7 mouse cellular contexts compared by ENCODE assay signal in genomic region chr10:121585056-121585790, GRCm38 (mm10). TPM values are rescaled to one million over a fixed set of nuclear protein-coding genes. Genes with fewer than 3 reads are reported as not detected.
DNase-seq lines count a peak whose midpoint lies in the region; ATAC-seq and TF ChIP-seq lines count a peak whose summit lies in the region.

No protein-coding gene starts in this region.

- dilution Hi-C loops in CH12.LX (cut with MboI; ENCODE audit: extremely low pct_ligation_motif_present, extremely low pct_unique_long_range_greater_than_20kb, low sequenced_read_pairs), result no loop called here

- peaks cover 6 to 34% of the 10 kb centered on the region in 2 experiments for H3K4me1 ChIP-seq in CH12.LX (ENCODE audit: control insufficient read depth in 1 of 2, insufficient read depth in 2 of 2)
- 0 out of 2 replicates have a peak, but pooled peaks cover 2% of the 10 kb centered on the region for H3K4me1 ChIP-seq in forebrain, postnatal 0 days (ENCODE audit: insufficient read depth)
- H3K4me1 ChIP-seq in liver, postnatal 0 days (ENCODE audit: insufficient read depth), result peaks cover 24% of the 10 kb centered on the region

- no peak for TF ChIP-seq RAD21 in CH12.LX (IDR thresholded peaks at IDR 0.05; ENCODE audit: low read depth, low read length)

- H3K27me3 ChIP-seq in CH12.LX (replicated peaks), result no peaks in the 10 kb centered on the region
- no peaks in the 10 kb centered on the region for H3K27me3 ChIP-seq in forebrain, postnatal 0 days (ENCODE audit: insufficient read depth, low read length)
- H3K27me3 ChIP-seq in liver, postnatal 0 days (ENCODE audit: insufficient read depth, low read length), result no peaks in the 10 kb centered on the region

- peaks cover 48% of the 10 kb centered on the region in 2 experiments for H3K36me3 ChIP-seq in CH12.LX (replicated peaks in 1 of 2; ENCODE audit: control insufficient read depth in 1 of 2, insufficient read depth in 1 of 2, low read length in 1 of 2)
- H3K36me3 ChIP-seq in forebrain, postnatal 0 days (ENCODE audit: insufficient read depth), result peaks cover 25% of the 10 kb centered on the region
- peaks cover 42% of the 10 kb centered on the region for H3K36me3 ChIP-seq in liver, postnatal 0 days (replicated peaks; ENCODE audit: insufficient read depth, low read length)

- H3K9me3 ChIP-seq in CH12.LX (replicated peaks; ENCODE audit: low read length), result no peaks in the 10 kb centered on the region
- H3K9me3 ChIP-seq in forebrain, postnatal 0 days (ENCODE audit: low read length), result no peaks in the 10 kb centered on the region
- H3K9me3 ChIP-seq in liver, postnatal 0 days (ENCODE audit: low read length), result no peaks in the 10 kb centered on the region

- peak overlapping the region; percentile 98 for H3K4me2 ChIP-seq in CH12.LX (ENCODE audit: insufficient read depth, low read depth, poor library complexity, severe bottlenecking)
- H3K4me2 ChIP-seq in forebrain, postnatal 0 days (ENCODE audit: low read depth), result peak overlapping the region; percentile 63
- peak overlapping the region; percentile 70 for H3K4me2 ChIP-seq in liver, postnatal 0 days (ENCODE audit: low read depth, low read length)

- H3K4me3 ChIP-seq in CH12.LX (replicated peaks in 1 of 3; ENCODE audit: low read depth in 2 of 3, low read length in 2 of 3, poor library complexity in 1 of 3), result peak overlapping the region; percentile 81 to 86 (median 84)
- peak overlapping the region; percentile 91; the same call in 1 of the 2 replicates for H3K4me3 ChIP-seq in forebrain, postnatal 0 days (ENCODE audit: low read depth, low read length)
- H3K4me3 ChIP-seq in liver, postnatal 0 days (ENCODE audit: low read depth, low read length), result peak overlapping the region; percentile 86

- ATAC-seq in forebrain, postnatal 0 days, result no peak
- no peak for ATAC-seq in liver, postnatal 0 days

- H3K9ac ChIP-seq in CH12.LX (ENCODE audit: insufficient read depth, low read depth), result peak overlapping the region; percentile 98
- no peak overlapping the region for H3K9ac ChIP-seq in forebrain, postnatal 0 days
- H3K9ac ChIP-seq in liver, postnatal 0 days (replicated peaks), result peak overlapping the region; percentile 95

- H3K27ac ChIP-seq in CH12.LX (ENCODE audit: insufficient read depth, low read depth), result 0 out of 2 replicates have a peak overlapping the region, but pooled peaks have one; percentile 15
- no peak overlapping the region for H3K27ac ChIP-seq in forebrain, postnatal 0 days (ENCODE audit: low read depth, low read length)
- peak overlapping the region; percentile 93 for H3K27ac ChIP-seq in liver, postnatal 0 days (ENCODE audit: low read depth)

- DNase-seq in 3T3-L1 (ENCODE audit: low read depth, low spot score) (peak; percentile 7), CH12.LX (ENCODE audit: extremely low read depth) (peak; percentile 11)
- no peak for DNase-seq in forebrain, postnatal 0 days
- DNase-seq in liver, postnatal 0 days, result peak; percentile 40
- DNase-seq in T-cell, adult 2 months (ENCODE audit: low spot score), result no peak
- DNase-seq in ovary, postnatal 14 days (ENCODE audit: low spot score), result no peak
- DNase-seq in kidney, postnatal 14 days, result no peak

- TF ChIP-seq EP300 in CH12.LX (IDR thresholded peaks at IDR 0.05; ENCODE audit: low read length), result no peak
- TF ChIP-seq EP300 in liver, postnatal 0 days (IDR thresholded peaks at IDR 0.05; ENCODE audit: low read depth), result no peak

- H3K79me2 ChIP-seq in CH12.LX (replicated peaks; ENCODE audit: control insufficient read depth, extremely low read depth, insufficient read depth, poor library complexity, severe bottlenecking), result peaks cover 55% of the 10 kb centered on the region

- TF ChIP-seq POLR2A in CH12.LX (IDR thresholded peaks at IDR 0.05; ENCODE audit: low read depth, low read length), result no peak

- in situ Hi-C loops in CH12.LX (cut with MboI; ENCODE audit: low pct_ligation_motif_present, low pct_unique_long_range_greater_than_20kb, low sequenced_read_pairs), result no loop called here

- TF ChIP-seq CTCF in CH12.LX (conservative IDR thresholded peaks at IDR 0.05 in 1 of 2, IDR thresholded peaks at IDR 0.05 in 1 of 2; ENCODE audit: low read depth in 2 of 2, low read length in 2 of 2), result no peak
- no peak for TF ChIP-seq CTCF in forebrain, postnatal 0 days (IDR thresholded peaks at IDR 0.05; ENCODE audit: low read depth)
- no peak for TF ChIP-seq CTCF in liver, postnatal 0 days (IDR thresholded peaks at IDR 0.05; ENCODE audit: low read depth)

- WGBS in forebrain, postnatal 0 days, result 87% methylated on average over 20 of the region's 20 CpGs
- 54% methylated on average over 20 of the region's 20 CpGs for WGBS in liver, postnatal 0 days (ENCODE audit: insufficient replicate concordance)

TF ChIP-seq in CH12.LX, 34 proteins besides CTCF, POLR2A, EP300 and RAD21:
- TF ChIP-seq TCF12 (IDR thresholded peaks at IDR 0.05; ENCODE audit: low read depth, low read length) (no peak), MAX (IDR thresholded peaks at IDR 0.05; ENCODE audit: low read length) (no peak), IRF4 (IDR thresholded peaks at IDR 0.05; ENCODE audit: low read depth, low read length) (no peak), RCOR1 (conservative IDR thresholded peaks at IDR 0.05; ENCODE audit: low read depth, low read length) (no peak), ZMIZ1 (IDR thresholded peaks at IDR 0.05; ENCODE audit: low read depth, low read length) (no peak), SIN3A (IDR thresholded peaks at IDR 0.05; ENCODE audit: low read length) (no peak), CHD1 (IDR thresholded peaks at IDR 0.05; ENCODE audit: low read depth, low read length) (peak; percentile 3; the same call in 1 of the 2 replicates), MAFK (IDR thresholded peaks at IDR 0.05; ENCODE audit: insufficient replicate concordance, low read length) (no peak), ETS1 (conservative IDR thresholded peaks at IDR 0.05; ENCODE audit: low read depth, low read length) (no peak), KAT2A (IDR thresholded peaks at IDR 0.05; ENCODE audit: insufficient replicate concordance, low read length) (no peak), JUN (IDR thresholded peaks at IDR 0.05; ENCODE audit: insufficient read depth, low read depth, low read length) (no peak), E2F4 (IDR thresholded peaks at IDR 0.05; ENCODE audit: insufficient replicate concordance, low read depth, low read length) (no peak), ZNF384 (IDR thresholded peaks at IDR 0.05; ENCODE audit: low read depth, low read length) (no peak), NRF1 (IDR thresholded peaks at IDR 0.05; ENCODE audit: low read depth, low read length) (peak; percentile 57; the same call in 1 of the 2 replicates), GABPA (IDR thresholded peaks at IDR 0.05; ENCODE audit: insufficient replicate concordance, low read depth, low read length) (no peak), JUND (conservative IDR thresholded peaks at IDR 0.05; ENCODE audit: low read depth, low read length) (no peak), NELFE (IDR thresholded peaks at IDR 0.05; ENCODE audit: low read depth, low read length) (no peak), MXI1 (IDR thresholded peaks at IDR 0.05; ENCODE audit: low read depth, low read length) (peak; percentile 41), MYC (IDR thresholded peaks at IDR 0.05; ENCODE audit: low read depth, low read length) (0 out of 2 replicates have a peak, but pooled peaks have one; percentile 18), ZC3H11A (IDR thresholded peaks at IDR 0.05; ENCODE audit: low read depth, low read length) (no peak), ZKSCAN1 (IDR thresholded peaks at IDR 0.05; ENCODE audit: borderline replicate concordance, low read depth, low read length) (no peak), UBTF (IDR thresholded peaks at IDR 0.05; ENCODE audit: low read depth, low read length) (no peak), TBP (conservative IDR thresholded peaks at IDR 0.05; ENCODE audit: low read depth, low read length) (no peak), MEF2A (IDR thresholded peaks at IDR 0.05; ENCODE audit: borderline replicate concordance, low read depth, low read length) (no peak), ELF1 (IDR thresholded peaks at IDR 0.05; ENCODE audit: low read depth, low read length) (no peak), BHLHE40 (IDR thresholded peaks at IDR 0.05; ENCODE audit: low read depth, low read length) (no peak), CHD2 (IDR thresholded peaks at IDR 0.05; ENCODE audit: low read length) (no peak)

RNA-seq across cellular contexts. Expression of gene Tbk1, which starts 1.4 kb away (rescaled TPM):
- total RNA-seq in CH12.LX (2012; rRNA removed) (29.5 and 32.4 TPM in 2 replicates), CH12.LX (2014; rRNA removed) (46.0 and 49.5 TPM in 2 replicates)
- polyA plus RNA-seq in CH12.LX (2012; ENCODE audit: insufficient read length, low read depth), result 44.0 and 45.6 TPM in 2 replicates
- total RNA-seq in forebrain, postnatal 0 days (2014; rRNA removed), result 30.9 and 34.2 TPM in 2 replicates
- 17.5 and 23.7 TPM in 2 replicates for polyA plus RNA-seq in forebrain, postnatal 0 days (2015; fragmentation: Nextera tagmentation; extraction: Ambion mirVana)
- 11.4 and 14.4 TPM in 2 replicates for polyA plus RNA-seq in liver, postnatal 0 days (2015; fragmentation: Nextera tagmentation; extraction: Ambion mirVana)

RNA-seq across cellular contexts. Expression of gene Xpot, which starts 40.9 kb away (rescaled TPM):
- total RNA-seq in CH12.LX (2012; rRNA removed), result 117 and 151 TPM in 2 replicates
- total RNA-seq in CH12.LX (2014; rRNA removed), result 140 and 144 TPM in 2 replicates
- polyA plus RNA-seq in CH12.LX (2012; ENCODE audit: insufficient read length, low read depth), result 101 and 132 TPM in 2 replicates
- 75.1 and 92.7 TPM in 2 replicates for total RNA-seq in forebrain, postnatal 0 days (2014; rRNA removed)
- polyA plus RNA-seq in forebrain, postnatal 0 days (2015; fragmentation: Nextera tagmentation; extraction: Ambion mirVana), result 23.5 and 28.1 TPM in 2 replicates
- 17.5 and 19.4 TPM in 2 replicates for polyA plus RNA-seq in liver, postnatal 0 days (2015; fragmentation: Nextera tagmentation; extraction: Ambion mirVana)

RNA-seq across cellular contexts. Expression of gene D930020B18Rik, which starts 56.2 kb away (rescaled TPM):
- total RNA-seq in CH12.LX (2012; rRNA removed) (not detected in 2 replicates), CH12.LX (2014; rRNA removed) (not detected in 2 replicates)
- polyA plus RNA-seq in CH12.LX (2012; ENCODE audit: insufficient read length, low read depth), result not detected in 2 replicates
- 0.62 and 0.90 TPM in 2 replicates for total RNA-seq in forebrain, postnatal 0 days (2014; rRNA removed)
- polyA plus RNA-seq in forebrain, postnatal 0 days (2015; fragmentation: Nextera tagmentation; extraction: Ambion mirVana), result 0.21 and 0.31 TPM in 2 replicates
- polyA plus RNA-seq in liver, postnatal 0 days (2015; fragmentation: Nextera tagmentation; extraction: Ambion mirVana), result not detected in 2 replicates

Comparison
In these comparisons a context has a peak if more than half of its experiments do, and no peak if none do; other contexts are left out.
1. DNase-seq: peak in 3T3-L1 (single experiment), CH12.LX (single experiment) and liver, postnatal 0 days (single experiment); none in forebrain, postnatal 0 days (single experiment), T-cell, adult 2 months (single experiment), ovary, postnatal 14 days (single experiment) and kidney, postnatal 14 days (single experiment).
2. Peak in every context shown above with its lines, with median percentiles within 50 percentile points of each other: H3K4me2 ChIP-seq and H3K4me3 ChIP-seq.